Mouse (Mus musculus): ENCODE measurements around the gene Zfp536. TPM values are rescaled to one million over a fixed set of nuclear protein-coding genes. Genes with fewer than 3 reads are reported as not detected.

The Zfp536 gene
- polyA plus RNA-seq, 1 experiment from 2014 or later = 3.3 TPM

- ATAC-seq = no peak
- Histone ChIP-seq H3K4me1 (replicated peaks; ENCODE audit: control insufficient read depth, insufficient read depth, low read length) (no peaks in the 10 kb centered on the region), H3K27ac (ENCODE audit: low read depth, low read length) (no peak overlapping the region), H3K36me3 (ENCODE audit: control insufficient read depth, insufficient read depth) (no peaks in the 10 kb centered on the region), H3K9me3 (ENCODE audit: control insufficient read depth) (no peaks in the 10 kb centered on the region), H3K27me3 (replicated peaks; ENCODE audit: control insufficient read depth, insufficient read depth, low read length) (no peaks in the 10 kb centered on the region), H3K9ac (ENCODE audit: low read depth, low read length) (no peak overlapping the region), H3K4me2 (replicated peaks; ENCODE audit: low read depth) (no peak overlapping the region), H3K4me3 (ENCODE audit: low read depth, low read length) (no peak overlapping the region)
- WGBS = 92% methylated on average over 3 of the region's 3 CpGs
- TF ChIP-seq CTCF (IDR thresholded peaks at IDR 0.05; ENCODE audit: low read depth) = no peak
Observed at GRCm38 (mm10) chr7:37685247-37685646, 88.2 kb downstream of the Zfp536 start.

DNA sequence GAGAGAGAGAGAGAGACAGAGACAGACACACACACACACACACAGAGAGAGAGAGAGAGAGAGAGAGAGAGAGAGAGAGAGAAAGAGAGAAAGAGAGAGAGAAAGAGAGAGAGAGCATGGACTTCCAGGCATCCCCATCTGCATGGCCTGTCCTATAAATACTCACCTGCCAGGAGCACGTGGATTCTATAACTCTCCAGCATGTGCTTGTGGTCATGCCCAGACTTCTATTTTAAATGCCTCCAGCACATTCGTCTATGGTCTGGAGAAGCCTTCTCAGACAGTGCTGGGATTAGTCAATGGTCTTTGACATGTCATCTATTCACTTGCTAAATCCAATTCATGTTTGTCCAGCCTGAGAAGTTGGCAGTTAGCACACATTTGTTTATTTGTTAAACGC is 92.1 kb downstream of the Zfp536 start:
- no peak overlapping the region for H3K9ac ChIP-seq (ENCODE audit: low read depth, low read length)
- 71% methylated on average over 3 of the region's 3 CpGs for WGBS
- H3K4me3 ChIP-seq (ENCODE audit: low read depth, low read length) = no peak overlapping the region

DNA sequence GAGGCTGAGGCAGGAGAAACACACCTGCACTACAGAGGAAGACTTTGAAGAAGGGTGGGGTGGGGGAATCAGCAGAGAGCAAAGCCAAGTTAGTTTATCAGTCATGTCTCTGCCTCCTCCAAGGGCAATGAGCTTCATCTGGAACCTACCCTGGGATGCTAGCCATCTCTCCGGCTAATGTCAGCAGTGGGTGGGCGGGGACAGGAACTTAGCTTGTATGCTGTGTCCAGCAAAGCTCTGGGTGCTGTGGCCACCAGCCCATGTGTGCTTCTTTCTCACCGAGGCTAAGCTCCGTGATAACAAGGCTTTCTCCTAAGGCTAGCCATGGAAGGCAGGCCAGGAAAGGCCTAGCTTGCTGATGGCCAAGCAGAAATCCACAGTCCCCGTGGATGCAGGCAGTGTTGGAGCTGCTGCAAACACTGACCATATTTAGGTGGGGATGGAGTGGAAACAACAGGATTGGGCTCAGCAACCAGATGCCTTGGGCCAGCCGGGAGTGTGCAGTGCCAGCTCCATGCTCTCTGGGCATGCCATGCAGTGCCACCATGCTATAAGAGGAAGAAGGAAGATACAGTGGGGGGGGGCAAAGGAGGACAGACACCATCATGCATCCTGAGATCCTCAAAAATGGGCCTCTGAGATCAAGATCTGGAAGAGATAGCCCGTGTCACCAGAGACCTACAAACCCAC is 109.6 kb downstream of the Zfp536 start:
- Histone ChIP-seq H3K4me3 (ENCODE audit: low read depth, low read length) (no peak overlapping the region), H3K4me1 (replicated peaks; ENCODE audit: control insufficient read depth, insufficient read depth, low read length) (no peaks in the 10 kb centered on the region), H3K4me2 (replicated peaks; ENCODE audit: low read depth) (no peak overlapping the region), H3K27ac (ENCODE audit: low read depth, low read length) (no peak overlapping the region), H3K27me3 (replicated peaks; ENCODE audit: control insufficient read depth, insufficient read depth, low read length) (no peaks in the 10 kb centered on the region), H3K9me3 (ENCODE audit: control insufficient read depth) (no peaks in the 10 kb centered on the region), H3K9ac (ENCODE audit: low read depth, low read length) (no peak overlapping the region), H3K36me3 (ENCODE audit: control insufficient read depth, insufficient read depth) (no peaks in the 10 kb centered on the region)
- no peak for TF ChIP-seq CTCF (IDR thresholded peaks at IDR 0.05; ENCODE audit: low read depth)
- no peak for ATAC-seq
- WGBS = 85% methylated on average over 7 of the region's 7 CpGs

More for the DNA sequence above, 92.1 kb downstream of the Zfp536 start:
- H3K4me1 ChIP-seq (replicated peaks; ENCODE audit: control insufficient read depth, insufficient read depth, low read length) = no peaks in the 10 kb centered on the region
- no peak for TF ChIP-seq CTCF (IDR thresholded peaks at IDR 0.05; ENCODE audit: low read depth)
- H3K36me3 ChIP-seq (ENCODE audit: control insufficient read depth, insufficient read depth) = no peaks in the 10 kb centered on the region
- H3K27ac ChIP-seq (ENCODE audit: low read depth, low read length) = no peak overlapping the region
- H3K9me3 ChIP-seq (ENCODE audit: control insufficient read depth) = no peaks in the 10 kb centered on the region
- no peaks in the 10 kb centered on the region for H3K27me3 ChIP-seq (replicated peaks; ENCODE audit: control insufficient read depth, insufficient read depth, low read length)
- no peak for ATAC-seq
- H3K4me2 ChIP-seq (replicated peaks; ENCODE audit: low read depth) = no peak overlapping the region

DNA sequence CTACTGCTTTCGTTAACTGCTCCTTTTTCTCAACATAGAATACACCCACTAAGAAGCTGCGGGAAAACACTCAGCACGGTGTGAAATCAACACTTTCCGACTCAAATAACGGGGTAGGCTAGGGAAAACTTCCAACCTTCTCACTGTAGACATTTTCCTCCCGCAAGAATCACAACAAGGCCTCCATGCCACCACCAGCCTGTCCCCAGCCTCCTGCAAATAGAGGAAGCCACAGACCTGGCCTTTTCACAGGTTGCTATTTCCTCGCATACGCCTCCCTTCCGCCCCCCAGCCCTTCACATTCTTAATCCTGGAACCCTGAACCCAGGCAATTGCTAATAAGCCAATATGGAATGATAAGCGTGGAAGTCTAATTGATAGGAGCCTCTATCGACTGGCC is 124.8 kb downstream of the Zfp536 start:
- H3K4me1 ChIP-seq (replicated peaks; ENCODE audit: control insufficient read depth, insufficient read depth, low read length) = no peaks in the 10 kb centered on the region
- WGBS = 87% methylated on average over 11 of the region's 11 CpGs
- H3K9ac ChIP-seq (ENCODE audit: low read depth, low read length) = no peak overlapping the region
- H3K4me3 ChIP-seq (ENCODE audit: low read depth, low read length) = no peak overlapping the region
- no peak for TF ChIP-seq CTCF (IDR thresholded peaks at IDR 0.05; ENCODE audit: low read depth)
- H3K27me3 ChIP-seq (replicated peaks; ENCODE audit: control insufficient read depth, insufficient read depth, low read length) = no peaks in the 10 kb centered on the region
- H3K4me2 ChIP-seq (replicated peaks; ENCODE audit: low read depth) = no peak overlapping the region
- no peak overlapping the region for H3K27ac ChIP-seq (ENCODE audit: low read depth, low read length)
- H3K9me3 ChIP-seq (ENCODE audit: control insufficient read depth) = no peaks in the 10 kb centered on the region
- H3K36me3 ChIP-seq (ENCODE audit: control insufficient read depth, insufficient read depth) = no peaks in the 10 kb centered on the region
- ATAC-seq = no peak

DNA sequence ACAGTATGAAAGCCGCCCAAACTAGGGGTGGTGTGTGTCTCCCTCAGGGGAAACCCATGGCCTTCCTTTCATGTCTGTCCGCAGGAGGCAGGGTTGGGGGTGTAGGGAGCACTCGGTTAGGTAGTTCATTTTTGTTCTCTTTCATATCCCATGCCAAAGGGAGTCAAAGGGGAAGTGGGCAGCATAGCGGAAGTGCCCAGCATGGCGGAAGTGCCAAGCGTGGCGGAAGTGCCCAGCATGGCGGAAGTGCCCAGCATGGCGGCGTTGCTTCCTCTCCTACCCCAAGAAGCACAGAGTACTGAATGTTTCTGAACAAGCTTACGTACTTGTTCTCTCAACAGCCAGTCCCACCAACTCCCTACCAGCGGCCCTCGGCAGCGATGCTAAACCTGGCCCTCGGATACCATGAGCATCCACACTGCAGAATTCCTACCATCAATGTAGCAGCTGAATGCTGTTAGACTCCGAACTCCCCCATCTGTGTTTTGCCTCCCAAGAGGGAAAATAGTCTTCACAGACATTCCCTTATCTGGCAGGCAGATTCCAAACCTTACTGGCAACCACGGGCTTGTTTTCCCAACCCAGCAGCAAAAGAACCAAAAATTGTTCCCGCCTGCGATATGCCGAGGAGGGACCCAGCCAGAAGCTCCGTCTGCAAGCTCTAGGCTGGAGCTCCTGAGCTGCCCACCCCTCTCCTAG is 125.4 kb downstream of the Zfp536 start:
- no peak for ATAC-seq

DNA sequence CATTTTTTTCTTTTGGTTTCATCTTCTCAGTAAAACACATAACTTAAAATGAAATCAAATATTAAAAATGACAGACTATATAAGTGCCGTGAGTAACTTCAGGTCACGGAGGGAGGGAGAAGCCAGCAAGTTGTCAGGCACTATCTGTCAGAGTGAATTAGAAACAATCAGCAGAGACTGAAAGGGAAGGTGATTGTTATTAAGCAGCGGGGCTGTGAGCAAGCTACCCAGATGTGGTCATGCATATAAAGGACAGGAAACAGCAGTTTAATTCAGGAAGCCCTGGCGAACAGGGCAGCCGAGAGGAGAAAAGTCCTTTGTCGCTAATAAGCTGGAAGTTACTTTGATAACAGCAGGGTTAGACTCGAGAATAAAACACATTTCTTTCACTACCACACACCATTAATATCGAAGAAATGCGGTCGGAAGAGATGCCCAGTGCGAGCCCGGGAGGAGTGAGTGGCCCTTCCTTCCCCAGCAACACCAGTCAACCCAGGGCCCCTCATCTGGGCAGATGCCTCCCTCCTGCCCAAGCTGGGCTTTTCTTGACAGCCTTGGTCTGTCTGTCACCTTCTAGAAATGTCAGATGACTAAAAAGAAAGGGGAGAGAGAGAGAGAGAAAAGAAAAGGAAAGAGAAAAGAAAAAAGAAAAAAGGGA is 133.6 kb downstream of the Zfp536 start:
- no peaks in the 10 kb centered on the region for H3K27me3 ChIP-seq (replicated peaks; ENCODE audit: control insufficient read depth, insufficient read depth, low read length)
- H3K27ac ChIP-seq (ENCODE audit: low read depth, low read length) = no peak overlapping the region
- no peak for TF ChIP-seq CTCF (IDR thresholded peaks at IDR 0.05; ENCODE audit: low read depth)
- no peaks in the 10 kb centered on the region for H3K9me3 ChIP-seq (ENCODE audit: control insufficient read depth)
- H3K9ac ChIP-seq (ENCODE audit: low read depth, low read length) = no peak overlapping the region
- H3K4me1 ChIP-seq (replicated peaks; ENCODE audit: control insufficient read depth, insufficient read depth, low read length) = no peaks in the 10 kb centered on the region
- no peak overlapping the region for H3K4me3 ChIP-seq (ENCODE audit: low read depth, low read length)
- 62% methylated on average over 12 of the region's 12 CpGs for WGBS
- H3K36me3 ChIP-seq (ENCODE audit: control insufficient read depth, insufficient read depth) = no peaks in the 10 kb centered on the region
- no peak overlapping the region for H3K4me2 ChIP-seq (replicated peaks; ENCODE audit: low read depth)
- no peak for ATAC-seq

More for the DNA sequence above, 125.4 kb downstream of the Zfp536 start:
- H3K4me3 ChIP-seq (ENCODE audit: low read depth, low read length) = no peak overlapping the region
- no peak overlapping the region for H3K9ac ChIP-seq (ENCODE audit: low read depth, low read length)
- H3K27ac ChIP-seq (ENCODE audit: low read depth, low read length) = no peak overlapping the region
- no peaks in the 10 kb centered on the region for H3K27me3 ChIP-seq (replicated peaks; ENCODE audit: control insufficient read depth, insufficient read depth, low read length)
- H3K4me2 ChIP-seq (replicated peaks; ENCODE audit: low read depth) = no peak overlapping the region
- no peaks in the 10 kb centered on the region for H3K4me1 ChIP-seq (replicated peaks; ENCODE audit: control insufficient read depth, insufficient read depth, low read length)
- 92% methylated on average over 21 of the region's 21 CpGs for WGBS
- no peaks in the 10 kb centered on the region for H3K36me3 ChIP-seq (ENCODE audit: control insufficient read depth, insufficient read depth)
- no peak for TF ChIP-seq CTCF (IDR thresholded peaks at IDR 0.05; ENCODE audit: low read depth)
- H3K9me3 ChIP-seq (ENCODE audit: control insufficient read depth) = no peaks in the 10 kb centered on the region
